Mouse (Mus musculus): ENCODE results near the gene Cpeb3.
"Not testable (repeated sequence)": the region's sequence is repeated elsewhere in the genome, so short reads cannot be mapped to it uniquely, and the experiment has no call there.

The Cpeb3 gene

DNA sequence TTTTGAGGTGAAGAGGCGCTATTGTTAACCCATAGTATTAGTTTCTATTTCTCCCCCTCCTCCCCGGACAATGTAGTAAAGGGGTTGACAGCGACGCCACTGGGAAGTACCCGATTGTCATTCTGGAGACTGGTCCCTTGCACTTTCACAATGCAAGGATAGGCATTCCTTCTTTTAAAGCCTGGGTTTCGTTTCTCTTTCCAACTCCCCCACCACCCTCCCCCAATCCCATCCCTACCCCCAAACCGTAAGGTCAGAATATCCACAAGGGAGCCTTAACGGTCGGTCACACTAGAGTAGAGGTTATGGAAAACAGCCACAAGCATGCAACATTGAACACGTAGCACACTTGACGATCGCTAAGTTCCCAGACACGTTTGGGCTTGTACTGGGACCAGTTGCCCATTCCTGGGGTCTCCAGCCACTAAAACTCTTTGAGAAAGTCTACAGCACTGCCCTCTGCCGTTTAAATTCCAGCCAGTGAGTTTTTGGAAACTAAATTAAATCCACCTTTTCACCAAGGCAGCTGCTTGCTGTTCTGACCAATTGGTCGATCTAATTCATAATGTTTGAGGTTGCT lies at the start of gene Cpeb3:
TSS of gene Cpeb3 (minus strand) at position 426 of the 580 bp plus-strand sequence.
- peak; percentile 6 to 9 for DNase-seq (ENCODE audit: low spot score in 2 of 2)

DNA sequence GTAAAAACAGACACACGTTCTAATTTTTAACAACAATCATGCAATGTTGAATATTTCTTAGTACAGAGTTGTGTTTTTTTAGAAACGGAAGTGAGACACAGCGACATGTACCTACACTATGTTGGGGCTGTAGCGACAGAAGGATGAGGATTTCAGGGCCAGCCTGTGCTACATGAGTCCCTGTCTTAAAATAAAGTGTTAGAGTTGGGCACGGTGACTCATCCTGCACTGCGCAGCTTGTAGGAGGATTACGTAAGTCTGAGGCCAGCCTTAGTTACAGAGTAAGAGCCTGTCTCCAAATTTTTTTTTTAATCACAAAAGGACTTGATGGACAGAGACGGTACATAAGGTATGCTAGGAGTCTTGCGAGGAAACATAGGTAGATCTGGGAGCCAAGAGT lies 46.9 kb upstream of the Cpeb3 start:
- DNase-seq (ENCODE audit: low spot score in 2 of 2), result no peak

DNA sequence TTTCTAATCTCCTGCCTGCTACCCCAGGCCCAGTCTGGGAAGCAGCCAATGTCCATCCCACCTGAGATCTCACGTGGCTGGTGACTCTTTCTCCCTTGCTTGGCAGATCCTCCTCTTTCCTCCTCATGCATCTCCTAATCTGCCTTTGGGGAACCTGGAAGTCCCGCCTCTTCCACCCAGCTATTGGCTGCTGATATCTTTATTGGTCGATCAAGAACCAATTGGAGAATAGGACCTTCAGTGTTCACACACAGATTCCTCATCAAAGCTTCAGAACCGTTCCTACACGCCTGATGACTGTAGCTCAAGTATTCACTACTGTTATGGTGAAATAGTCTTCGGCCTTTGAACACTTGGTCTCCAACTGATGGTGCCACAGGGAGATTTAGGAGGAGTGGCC lies 43.7 kb upstream of the Cpeb3 start:
- DNase-seq (ENCODE audit: low spot score in 2 of 2), result no peak

DNA sequence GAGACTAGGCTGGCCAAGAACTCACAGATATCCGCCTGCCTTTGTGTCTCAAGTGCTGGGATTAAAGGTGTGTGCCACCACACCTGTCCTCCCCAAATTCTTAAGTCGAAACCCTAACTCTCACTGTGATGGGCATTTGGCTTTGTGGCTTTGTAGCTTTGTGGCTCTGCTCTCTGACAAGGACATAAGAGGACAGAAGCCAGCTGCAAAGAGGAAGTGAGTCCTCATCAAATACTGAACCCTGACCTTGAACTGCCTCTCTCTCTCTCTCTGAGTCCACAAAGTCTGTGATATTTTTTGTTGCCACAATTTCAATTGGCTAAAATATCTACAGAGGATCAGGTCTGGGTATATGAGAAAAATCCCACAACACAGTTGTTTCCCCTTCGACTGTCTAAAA lies 39.8 kb upstream of the Cpeb3 start:
- no peak for DNase-seq (ENCODE audit: low spot score in 2 of 2)

DNA sequence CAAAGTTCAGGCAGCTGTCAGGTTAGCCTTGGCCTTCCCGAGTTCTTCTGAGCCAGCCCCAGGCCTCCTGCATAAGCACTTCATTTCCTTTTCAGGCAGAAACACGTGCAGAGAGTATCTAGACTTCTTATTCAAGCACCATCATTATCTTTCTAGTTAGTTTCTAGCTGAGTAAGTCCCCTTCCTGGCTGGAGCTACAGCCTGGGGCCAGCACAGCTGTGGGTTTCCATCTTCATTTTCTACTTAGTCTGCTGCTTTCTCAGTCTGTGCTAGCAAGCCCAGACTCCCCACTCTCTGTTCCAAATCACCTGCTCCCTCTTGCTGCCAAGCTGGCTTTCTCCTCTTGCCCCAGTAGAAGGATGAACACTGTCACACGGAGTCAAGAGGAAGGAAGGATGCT lies 38.5 kb upstream of the Cpeb3 start:
- no peak for DNase-seq (ENCODE audit: low spot score in 2 of 2)

DNA sequence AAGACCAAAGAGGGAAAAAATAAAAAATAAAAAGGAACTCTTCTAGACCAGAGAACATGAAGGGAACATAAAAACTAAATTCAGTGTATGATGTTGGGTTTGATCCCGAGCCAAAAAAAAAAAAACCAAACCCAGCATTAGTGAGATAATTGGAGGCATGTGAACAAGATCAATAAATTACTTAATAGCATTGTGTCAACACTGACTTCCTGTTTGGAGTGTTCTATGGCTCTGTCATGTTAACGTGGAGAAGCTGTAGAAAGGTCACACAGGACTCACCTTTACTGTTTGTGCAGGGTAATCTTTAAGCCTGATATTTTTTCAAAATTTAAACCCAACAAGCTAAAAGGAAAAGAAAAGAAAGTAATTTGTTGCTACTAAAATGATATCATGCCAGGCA lies 34.3 kb upstream of the Cpeb3 start:
- DNase-seq (ENCODE audit: low spot score in 2 of 2), result no peak

DNA sequence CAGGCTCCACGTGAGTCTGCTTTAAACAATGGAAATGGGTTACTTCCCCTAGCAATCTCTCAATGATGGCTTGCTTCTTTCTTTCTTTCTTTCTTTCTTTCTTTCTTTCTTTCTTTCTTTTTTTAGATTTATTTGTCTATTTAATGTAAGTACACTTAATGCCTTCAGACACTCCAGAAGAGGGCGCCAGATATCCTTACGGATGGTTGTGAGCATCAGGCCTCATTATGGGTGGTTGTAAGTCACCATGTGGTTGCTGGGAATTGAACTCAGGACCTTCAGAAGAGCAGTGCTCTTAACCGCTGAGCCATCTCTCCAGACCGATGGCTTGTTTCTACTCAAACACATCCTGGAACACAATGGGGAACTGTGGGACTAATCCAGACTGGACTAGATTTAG lies 32.8 kb upstream of the Cpeb3 start:
- peak in 1 of 2 experiments; percentile 17 for DNase-seq (ENCODE audit: low spot score in 2 of 2)

DNA sequence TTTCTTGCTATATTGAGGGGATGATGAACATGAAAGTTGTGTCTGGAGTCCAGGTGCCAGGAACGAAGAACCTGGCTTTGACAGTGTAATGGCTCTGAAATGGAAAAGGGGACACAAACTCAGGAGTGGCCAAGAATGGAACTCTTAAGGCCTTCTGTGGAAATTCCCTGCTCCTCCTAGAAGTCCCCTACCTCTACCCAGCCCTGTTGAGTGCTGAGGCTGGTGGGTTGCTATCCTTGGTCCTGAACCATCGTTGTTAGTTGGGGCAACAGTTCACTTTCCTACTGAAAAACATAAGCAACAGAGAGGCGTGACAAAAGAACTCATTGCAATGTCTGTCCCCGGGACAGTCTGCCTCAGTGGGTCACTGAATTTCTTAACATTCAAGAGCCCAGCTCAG lies 30.7 kb upstream of the Cpeb3 start:
- peak in 1 of 2 experiments; percentile 10 for DNase-seq (ENCODE audit: low spot score in 2 of 2)

DNA sequence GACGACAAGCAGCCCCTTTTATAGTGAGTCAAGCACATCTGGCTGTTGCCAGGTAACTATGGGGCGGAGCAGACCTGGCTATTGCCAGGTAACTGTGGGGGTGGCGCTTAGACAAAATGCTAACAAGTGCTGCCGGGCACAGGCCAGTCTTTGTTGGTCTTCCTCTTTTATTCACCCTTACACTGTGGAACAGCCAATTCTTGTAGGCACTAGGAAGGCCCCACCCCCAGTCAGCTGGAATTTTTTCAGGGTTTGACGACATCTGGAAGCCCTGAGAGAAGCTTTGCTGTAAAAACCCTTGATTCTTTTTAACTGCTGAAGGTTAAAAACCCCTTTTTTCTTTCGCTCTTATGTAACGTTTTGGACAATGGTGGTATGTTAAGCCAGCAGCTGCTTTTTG lies 30.2 kb upstream of the Cpeb3 start:
- DNase-seq (ENCODE audit: low spot score in 2 of 2), result no peak

DNA sequence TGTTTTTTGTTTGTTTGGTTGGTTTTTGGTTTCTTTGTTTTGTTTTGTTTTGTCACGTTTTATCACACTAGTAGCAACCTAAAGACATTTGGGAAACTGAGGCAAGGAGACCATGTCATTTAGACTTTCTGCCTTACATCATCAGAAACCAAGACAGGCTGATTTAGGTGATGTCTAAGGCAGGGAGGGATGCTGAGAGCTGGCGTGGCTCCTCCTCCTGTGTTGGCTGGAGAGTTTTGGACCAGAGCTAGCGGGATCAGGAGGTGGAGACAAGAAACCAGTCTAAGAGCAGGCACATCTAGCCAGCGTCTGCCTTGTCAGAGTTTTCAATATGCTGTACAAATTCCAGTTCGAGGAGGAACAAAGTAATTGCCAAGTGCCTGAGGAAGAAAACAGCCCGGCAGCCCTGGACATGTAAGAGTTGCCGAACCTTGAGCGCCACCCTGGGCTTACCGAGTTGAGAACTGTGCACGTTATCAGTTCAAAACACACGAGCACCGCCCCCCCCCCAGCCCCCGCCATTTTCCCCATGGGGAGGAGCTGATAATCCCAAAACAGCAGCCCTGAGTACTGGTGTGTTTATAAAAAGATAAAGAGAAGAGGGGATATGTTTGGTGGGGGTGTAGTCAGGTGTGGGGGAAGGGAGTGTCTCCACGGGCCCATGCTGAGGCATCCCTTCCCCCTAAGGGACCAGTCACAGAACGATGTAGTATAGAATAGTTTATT lies 29.5 kb upstream of the Cpeb3 start:
- no peak for DNase-seq (ENCODE audit: low spot score in 2 of 2)

DNA sequence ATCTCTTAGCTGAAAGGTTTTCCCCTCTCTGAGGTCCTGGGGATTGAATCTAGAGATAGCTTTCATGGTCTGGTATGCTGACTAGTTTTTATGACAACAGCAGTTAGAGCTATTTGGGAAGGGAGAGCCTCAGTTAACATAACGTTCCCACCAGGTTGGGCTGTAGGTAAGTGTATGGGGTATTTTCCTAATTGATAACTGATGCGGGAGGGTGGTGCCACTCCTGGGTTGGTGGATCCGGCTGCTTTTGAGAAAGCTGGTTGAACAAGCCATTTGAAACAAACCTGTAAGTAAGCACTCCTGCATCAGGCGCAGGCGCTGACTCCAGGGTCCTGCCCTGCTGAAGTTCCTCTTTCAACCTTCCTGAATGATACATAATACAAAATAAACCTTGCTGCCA lies 28.9 kb upstream of the Cpeb3 start:
- DNase-seq (ENCODE audit: low spot score in 2 of 2), result no peak

DNA sequence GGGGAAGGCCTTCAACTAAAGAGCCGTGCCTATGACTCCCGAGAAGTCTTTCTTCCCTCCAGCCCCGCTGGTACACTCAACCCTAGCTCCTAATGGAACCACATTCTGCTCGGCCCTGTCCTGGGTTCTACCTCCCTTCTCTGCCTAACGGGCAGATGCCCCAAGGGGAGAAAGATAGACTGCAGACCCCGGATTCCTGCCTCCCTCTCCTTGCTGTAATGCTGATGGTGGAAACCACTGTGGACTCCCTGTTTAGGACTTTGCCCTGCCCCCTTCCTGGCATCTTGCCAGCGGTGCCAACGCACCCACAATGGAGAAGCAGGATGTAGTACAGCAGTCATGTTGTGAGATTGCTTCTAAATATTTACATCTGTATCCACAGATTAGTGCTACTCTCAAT lies 27.4 kb upstream of the Cpeb3 start:
- no peak for DNase-seq (ENCODE audit: low spot score in 2 of 2)

DNA sequence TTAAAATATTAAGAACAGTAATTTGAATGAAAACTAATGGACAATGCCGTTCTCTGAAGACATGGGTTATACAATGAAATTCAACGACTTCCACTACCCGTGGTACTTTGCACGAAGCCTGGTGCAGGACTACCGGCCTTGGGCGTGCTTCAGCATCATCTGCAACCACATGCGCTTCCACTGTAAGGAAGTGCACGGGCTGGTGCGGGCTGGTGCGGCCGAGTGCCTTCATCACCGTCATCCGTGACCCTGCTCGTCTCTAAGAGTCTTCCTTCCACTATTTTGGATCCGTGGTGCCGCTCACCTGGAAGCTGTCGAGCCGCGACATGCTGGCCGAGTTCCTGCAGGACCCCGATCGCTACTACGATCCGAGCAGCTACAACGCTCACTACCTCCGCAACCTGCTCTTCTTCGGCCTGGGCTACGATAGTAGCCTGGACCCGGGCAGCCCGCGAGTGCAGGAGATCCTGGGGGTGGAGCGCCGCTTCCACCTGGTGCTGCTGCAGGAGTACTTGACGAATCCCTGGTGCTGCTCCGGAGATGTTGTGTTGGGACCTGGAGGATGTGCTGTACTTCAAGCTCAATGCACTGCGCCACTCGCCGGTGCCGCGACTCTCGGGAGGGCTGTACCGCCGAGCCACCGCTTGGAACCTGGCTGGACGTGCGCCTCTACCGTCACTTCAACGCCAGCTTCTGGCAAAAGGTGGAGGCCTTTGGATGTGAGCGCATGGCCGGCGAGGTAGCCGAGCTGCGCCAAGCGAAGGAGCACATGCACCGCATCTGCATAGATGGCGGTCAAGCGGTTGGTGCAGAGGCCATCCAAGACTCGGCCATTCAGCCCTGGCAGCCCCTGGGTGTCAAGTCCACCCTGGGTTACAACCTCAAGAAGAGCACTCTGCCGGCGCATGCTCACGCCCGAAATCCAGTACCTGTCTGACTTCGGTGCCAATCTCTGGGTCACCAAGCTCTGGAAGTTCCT lies 25.4 kb upstream of the Cpeb3 start:
- no peak for DNase-seq (ENCODE audit: low spot score in 2 of 2)

DNA sequence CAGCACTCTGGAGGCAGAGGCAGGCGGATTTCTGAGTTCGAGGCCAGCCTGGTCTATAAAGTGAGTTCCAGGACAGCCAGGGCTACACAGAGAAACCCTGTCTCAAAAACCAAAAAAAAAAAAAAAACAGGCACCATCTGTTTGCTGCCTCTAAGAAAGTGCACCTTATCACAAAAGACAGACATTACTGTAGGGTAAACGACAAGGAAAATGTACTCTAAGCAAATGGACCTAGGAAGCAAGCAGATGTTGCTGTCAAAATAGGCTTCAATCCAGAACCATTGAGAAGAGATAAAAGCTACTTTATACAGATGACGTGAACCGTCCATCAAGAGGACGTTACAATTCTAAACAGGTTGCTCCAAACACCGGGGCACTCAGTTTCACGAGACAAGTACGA lies 24.2 kb upstream of the Cpeb3 start:
- DNase-seq (ENCODE audit: low spot score in 2 of 2), result not testable (repeated sequence)

DNA sequence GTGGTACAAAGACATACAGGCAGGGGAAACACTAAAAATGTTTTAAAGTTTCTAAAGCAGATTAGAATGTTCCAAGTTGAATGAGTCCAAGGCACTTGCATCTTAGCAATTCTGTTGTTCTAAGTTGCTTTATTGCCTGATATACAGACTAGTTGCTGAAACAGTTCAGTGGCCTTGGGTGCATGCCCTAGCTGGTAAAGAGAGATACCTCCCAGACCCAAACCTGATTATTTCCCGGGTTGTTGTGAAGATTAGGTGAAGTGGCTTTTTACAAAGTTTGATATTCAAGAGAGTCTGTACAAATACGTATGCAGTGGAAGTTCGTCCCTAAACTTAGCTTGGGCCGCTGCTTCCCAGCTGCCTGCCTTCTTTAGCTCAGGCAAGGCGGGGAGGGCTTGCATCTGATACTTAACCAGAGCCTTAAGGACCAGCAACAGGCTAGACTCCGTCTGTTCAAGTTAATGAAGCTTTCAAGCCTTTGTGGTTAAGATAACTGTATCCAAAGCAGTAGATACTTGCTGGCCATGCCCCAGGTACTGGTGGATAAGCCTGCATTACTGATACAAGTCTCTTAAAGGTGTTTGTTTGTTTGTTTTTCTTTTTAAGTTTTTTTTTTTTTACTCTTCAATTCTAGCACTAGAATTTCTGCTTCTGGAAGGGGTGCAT lies 16.9 kb upstream of the Cpeb3 start:
- DNase-seq (ENCODE audit: low spot score in 2 of 2), result no peak

DNA sequence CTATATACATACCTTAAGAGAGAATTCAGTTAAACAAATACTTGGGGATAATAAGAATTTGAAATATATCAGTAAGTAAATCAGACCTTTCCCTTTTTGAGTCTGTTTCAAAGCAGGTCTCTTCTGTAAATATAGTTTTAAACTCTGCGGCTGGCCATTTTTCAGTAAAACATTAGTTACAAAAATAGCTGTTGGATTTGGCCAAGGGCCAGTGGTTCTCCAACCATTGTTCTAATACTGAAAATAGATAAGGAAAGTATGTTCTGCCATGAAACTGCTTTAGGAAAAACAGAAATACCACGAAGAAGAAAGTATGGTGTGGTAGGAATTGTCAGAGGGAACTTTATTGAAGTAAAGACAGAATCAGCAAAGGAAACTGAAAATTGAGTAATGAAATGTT lies 6.3 kb upstream of the Cpeb3 start:
- DNase-seq (ENCODE audit: low spot score in 2 of 2), result no peak

DNA sequence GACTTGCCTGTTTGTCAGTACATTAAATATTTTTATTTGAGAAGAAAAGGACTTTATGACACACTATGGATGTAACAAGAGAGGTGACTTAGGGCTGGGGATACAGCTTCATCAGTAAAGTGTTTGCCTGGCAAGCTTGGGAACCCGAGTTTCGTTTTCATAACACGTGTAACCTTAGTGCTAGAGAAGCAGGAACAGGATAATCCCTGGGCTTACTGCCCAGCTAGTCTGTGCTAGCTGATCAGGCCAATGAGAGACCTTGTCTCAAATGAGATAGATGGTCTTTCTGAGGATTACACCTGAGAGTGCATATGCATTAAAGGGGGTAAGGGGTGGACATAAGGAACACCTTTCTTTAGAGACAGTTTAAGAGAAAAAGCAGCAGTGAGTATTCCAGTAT lies 3.0 kb upstream of the Cpeb3 start:
- no peak for DNase-seq (ENCODE audit: low spot score in 2 of 2)

DNA sequence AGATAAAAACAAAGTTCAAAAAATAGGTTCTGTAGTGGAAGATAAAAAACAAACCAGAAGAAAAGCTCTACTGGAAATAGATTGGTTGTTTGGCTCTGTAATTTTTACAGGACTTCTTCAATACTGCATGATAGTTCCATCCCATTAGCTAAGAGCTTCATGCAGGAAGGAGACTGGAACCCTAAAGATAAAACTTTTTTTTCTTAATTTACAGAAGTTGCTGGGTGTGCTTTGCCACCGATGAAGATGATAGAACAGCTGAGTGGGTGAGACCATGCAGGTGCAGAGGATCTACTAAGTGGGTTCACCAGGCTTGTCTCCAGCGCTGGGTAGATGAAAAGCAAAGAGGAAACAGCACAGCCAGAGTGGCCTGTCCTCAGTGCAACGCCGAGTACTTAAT lies 2.1 kb upstream of the Cpeb3 start:
- no peak for DNase-seq (ENCODE audit: low spot score in 2 of 2)

DNA sequence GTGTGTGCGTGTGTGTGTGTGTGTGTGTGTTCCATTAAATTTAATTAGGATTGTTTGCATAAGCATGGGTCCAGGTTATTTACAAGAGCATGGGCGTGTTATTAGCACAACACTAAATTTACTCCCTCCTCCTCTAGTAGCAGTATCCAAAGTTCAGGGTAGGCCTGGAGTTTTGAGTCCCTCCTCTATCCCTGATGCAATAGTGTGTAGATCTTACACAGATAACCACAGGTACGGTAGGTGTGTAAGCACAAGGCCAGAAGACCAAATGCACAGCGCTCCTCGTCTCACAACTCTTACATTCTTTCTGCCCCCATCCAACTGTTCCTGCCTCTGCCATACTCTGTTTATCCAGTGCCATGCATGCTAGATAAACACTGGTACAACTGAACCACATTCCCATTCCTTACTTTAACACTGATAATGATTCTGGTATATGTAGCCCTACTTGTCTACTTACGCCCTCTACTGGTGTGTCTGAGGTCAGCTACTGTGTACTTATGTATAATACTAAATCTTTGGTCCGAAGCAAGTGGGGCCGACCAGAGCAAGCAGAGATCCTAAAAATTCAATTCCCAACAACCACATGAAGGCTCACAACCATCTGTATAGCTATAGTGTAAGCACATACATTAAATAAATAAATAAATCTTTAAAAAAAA lies 1.2 kb upstream of the Cpeb3 start:
- DNase-seq (ENCODE audit: low spot score in 2 of 2), result no peak

DNA sequence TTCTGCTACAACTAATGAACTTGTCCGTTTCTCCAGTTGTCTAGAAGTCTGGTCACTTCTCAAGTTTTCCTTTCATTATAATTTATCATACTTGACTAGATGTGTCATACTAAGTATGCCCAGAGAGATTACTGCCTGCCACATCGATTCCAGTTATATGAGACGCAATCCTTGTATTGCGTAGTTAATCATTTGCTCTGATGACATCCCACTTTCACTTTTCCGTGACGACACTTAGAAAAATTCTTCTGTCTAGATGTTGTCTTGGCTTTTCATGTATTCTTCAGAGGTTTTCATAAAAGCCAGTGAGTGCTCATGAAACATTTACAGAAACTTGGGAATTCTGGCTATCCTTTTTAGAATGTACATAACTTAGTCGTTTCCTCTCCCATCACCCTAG lies 585 bp upstream of the Cpeb3 start:
- DNase-seq (ENCODE audit: low spot score in 2 of 2), result no peak

DNA sequence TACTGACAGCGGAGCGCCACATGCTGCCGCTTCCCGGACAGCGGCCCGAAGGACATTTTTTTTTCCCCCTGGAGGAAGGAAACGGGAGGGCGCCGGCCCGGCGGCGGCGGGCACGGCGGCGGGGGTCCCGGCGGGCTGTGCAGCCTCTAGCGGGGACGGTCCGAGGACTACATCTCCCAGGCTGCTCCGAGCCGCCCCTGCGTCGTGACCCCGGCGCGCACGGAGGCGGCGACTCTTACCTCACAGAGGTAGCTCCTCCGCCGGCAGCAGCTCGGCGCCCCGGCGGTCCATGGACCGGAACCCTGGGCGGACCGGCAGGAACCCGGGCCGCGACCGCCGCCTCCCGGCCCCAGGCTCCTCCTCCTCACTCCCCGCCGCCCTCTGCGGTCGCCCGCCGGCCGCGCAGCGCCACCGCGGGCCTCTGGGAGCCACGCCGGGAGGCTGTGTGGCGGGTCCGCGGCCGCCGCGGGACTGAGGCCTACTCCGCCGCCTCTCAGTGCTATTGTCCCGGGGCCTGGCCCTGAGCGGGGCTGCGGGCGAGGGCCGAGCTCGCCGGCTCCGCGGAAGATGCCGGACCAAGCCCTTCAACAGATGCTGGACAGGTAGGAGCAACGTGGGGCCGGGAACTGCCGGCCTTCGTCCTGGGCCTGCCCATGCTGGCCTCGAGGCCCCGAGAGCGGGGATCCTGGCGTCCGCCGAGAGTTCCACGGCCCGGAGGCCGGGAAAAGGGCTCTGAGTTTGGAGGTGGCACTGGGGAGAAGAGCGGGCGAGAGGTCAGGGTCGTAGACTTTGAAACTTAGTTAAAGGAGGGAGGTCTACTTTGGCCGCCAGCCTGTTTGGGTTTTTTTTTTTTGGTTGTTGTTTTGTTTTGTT lies 862 bp downstream of the Cpeb3 start, which contains the start of gene March5:
TSS of gene March5 (plus strand) at position 241 of the 873 bp plus-strand sequence.
- peak; percentile 71 to 75 for DNase-seq (ENCODE audit: low spot score in 2 of 2)
